Mouse (Mus musculus): Measurements from ENCODE around the gene Calu.
"Not testable (repeated sequence)": the region's sequence is repeated elsewhere in the genome, so short reads cannot be mapped to it uniquely, and the experiment has no call there.

Gene Calu

DNA sequence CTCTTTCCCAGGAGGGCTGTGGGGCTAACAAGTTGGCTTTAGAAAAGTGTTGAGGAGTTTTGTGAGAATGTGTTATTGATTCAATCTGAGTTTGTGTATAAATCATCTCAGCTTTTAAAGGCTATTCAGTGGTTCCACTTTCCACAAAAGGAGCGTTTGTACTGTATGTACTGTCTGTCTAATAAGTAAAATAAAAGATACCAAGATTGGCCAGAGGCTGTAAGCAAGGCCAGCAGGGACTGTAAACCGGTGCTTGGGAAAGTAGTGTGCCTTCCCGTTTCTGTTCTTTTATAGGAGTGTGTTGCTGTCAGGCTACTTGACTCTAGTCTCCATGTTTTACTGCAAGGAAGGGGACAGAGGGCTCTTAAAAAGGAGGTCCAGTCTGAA, 15.3 kb downstream of the Calu start:
- no peak for DNase-seq

DNA sequence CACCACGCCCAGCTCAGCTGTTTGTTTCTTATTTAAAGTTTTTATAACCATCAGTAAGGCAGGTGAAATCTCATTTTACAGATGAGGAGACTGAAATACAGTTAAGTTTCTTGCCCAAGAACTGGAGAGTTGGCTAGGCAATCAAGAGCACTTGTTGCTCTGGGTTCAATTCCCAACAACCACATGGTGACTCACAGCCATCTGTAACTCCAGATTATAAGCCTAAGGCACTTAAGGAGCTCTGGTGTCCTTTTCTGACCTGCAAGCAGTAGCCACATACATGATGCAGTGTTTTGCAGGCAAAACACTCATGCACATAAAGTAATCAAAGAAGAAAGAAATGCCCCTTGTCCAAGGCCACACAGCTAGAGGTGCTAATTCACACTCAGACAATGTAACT, 17.4 kb downstream of the Calu start:
- DNase-seq: no peak

DNA sequence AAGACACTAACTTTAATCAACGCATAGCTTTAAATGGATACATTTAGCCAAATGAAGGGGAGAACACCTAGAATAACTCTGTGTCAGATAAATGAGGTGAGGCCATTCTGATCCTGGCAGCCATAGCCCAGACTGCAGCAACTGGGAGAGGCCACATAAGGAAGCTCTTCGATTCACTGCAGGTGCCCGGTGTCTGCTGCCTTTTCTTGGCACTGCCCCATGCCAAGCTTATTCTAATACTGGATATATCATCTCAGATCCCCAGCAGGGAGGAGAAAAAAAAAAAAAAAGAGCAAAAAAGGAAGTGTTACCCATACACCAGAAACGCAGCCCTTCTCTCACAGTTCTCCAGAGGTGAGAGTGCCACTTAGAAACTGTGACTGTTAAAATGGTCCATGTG, 29.5 kb downstream of the Calu start:
- DNase-seq: no peak

DNA sequence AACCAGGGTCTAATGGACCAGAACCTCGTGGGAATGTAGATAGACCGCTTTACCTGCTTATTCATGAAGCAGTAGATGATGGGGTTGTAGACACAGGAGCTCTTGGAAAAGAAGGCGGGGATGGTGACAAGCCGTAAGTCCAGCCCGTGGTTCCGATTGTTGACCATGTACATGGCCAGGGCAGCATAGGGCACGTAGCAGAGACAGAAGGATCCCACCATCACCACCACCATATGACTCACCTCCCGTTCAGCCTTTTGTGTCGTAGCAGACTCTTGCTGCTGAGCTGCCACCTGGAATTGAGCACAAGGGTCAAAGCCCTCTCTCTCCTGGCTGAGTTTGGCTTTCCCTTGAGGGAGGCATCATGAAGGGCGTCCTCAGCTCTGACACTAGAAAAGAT, 30.8 kb downstream of the Calu start:
- DNase-seq: no peak

DNA sequence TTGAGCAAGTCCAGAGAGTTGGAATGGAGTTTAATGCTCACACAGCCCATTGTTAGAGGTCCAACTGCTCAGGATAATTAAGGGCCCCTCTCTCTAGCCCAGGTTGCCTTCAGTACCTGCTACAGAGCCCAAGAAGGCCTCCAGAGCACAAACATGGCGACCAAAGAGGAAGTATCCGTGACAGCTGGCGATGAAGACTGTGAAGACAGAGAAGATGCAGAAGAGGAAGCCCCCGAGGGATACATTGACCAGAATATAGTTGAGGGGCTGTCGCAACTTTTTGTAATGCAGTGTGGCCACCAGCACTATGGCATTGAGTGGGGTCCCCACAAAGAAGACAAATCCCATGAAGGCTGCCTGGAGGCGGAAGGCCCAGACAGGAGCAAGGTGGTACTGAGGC, 32.1 kb downstream of the Calu start:
- no peak for DNase-seq

DNA sequence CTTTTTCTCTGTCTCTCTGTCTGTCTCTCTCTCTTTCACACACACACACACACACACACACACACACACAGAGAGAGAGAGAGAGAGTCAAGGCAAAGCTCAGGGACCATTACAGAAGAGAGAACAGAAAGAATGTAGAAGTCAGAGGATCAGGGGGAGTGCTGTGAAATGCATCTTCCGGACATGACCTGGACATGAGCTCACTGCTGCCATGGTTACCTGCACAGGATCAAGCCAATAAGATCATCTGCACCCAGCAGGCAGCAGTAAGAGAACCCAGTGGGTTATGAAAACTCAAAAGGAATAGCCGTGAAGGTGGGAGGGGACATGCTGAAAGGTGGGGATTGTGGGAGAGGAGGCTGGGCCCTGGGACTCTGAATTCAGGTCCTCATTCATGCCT, 34.6 kb downstream of the Calu start:
- no peak for DNase-seq

DNA sequence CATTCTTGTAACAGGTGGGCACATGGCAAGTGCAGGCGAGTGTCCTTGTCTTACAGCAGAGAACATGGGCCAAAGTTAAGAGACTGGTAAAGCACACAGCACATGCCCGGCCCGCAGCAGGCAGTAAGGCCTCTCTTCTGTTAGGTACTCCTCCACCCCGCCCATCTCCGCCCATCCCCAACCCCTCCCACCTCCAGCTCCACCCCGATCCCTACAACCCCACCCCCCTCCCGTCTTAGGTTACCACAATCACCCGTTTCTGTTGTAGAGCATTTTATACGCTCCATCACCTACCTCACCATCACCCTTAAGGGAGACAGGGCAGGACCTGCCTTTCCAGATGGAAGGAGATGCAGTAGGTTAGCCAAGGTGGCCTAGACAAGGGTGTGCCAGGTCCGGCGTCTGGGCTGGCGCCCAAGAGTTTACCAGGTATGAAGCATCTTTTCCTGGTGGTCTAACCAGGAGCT, 40.2 kb downstream of the Calu start, which contains the start of gene Opn1sw:
TSS of gene Opn1sw (minus strand) at position 417 of the 467 bp plus-strand sequence.
- DNase-seq: no peak

DNA sequence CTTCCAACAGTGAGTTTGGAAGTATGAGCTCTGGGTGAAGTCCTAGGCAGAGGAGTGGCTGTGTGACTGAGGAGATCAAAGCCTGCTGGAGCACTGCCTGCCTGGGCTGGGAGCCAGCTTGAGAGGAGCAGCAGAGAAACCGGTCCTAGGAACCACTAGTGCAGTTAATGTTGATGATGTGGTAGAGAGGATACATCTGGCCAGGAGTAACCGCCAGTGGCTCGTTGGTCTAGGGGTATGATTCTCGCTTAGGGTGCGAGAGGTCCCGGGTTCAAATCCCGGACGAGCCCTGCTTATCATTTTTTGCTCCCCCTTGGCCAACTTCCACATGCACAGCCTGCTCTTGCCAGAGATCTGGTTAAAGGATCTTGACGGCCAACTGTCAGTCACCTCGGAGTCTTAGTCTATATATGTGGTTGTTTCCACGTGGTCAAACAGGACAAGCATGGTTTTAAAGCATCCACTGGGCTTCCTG, 40.8 kb downstream of the Calu start:
- peak; percentile 81 for DNase-seq

DNA sequence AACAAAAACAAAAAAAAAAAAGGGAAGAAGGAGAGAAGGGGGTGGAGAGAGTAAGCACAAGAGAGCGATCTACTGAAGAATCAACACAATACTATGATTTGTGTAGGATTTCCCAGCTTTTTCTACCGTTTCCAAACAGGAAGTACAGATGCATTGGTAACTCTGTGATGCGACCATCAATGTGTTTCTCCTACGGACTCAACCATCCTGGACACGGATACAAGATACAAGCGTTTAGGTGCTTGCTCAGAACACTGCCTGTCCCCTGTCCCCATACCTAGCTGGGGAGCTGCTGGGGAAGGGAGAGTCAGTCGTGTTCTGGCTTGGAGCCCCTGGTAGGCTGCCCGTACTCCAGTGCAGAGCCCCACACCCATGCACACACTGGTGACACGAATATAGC, 41.6 kb downstream of the Calu start:
- no peak for DNase-seq

DNA sequence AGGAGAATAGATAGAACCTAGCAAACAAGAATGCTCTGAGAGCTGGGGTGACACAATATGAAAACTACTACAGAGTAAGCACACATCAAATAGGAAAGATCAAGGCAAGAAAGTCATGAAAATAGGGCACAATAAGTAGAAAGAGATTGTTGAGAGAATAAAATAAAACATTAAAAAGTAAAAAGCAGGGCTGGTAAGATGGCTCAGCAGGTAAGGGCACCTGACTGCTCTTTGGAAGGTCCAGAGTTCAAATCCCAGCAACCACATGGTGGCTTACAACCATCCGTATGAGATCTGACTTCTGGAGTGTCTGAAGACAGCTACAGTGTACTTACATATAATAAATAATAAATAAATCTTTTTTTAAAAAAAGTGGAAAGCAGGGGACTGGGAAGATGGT, 42.6 kb downstream of the Calu start:
- not testable (repeated sequence) for DNase-seq

DNA sequence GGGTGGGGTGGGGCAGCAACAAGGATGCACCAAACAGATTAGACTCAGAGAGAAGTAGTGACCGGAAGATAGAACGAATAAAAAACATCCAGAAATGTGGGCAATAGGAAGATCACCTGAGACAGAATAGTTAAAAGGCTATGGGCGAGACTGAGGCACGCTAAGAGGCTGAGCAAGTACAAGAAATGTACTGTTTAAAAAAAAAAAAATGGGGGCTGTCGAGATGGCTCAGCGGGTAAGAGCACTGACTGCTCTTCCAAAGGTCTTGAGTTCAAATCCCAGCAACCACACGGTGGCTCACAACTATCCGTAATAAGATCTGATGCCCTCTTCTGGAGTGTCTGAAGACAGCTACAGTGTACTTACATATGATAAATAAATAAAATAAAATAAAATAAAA, 43.4 kb downstream of the Calu start:
- DNase-seq: not testable (repeated sequence)

DNA sequence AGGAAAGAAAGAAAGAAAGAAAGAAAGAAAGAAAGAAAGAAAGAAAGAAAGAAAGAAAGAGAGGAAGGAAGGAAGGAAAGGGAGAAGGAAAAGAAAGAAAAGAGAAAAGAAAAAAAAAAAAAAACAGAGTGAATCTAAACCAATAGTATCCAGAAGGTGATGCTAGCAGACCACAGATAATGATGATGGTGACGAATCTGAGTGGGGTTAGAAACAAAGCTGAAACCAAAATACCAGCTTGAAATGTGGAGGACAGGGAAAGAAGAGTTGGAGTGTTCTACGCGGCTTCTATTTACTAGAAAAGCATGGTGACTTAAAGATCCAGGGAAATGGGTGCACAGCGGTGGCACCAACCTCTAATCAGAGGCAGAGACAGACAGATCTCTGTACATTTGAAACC, 43.9 kb downstream of the Calu start:
- DNase-seq: no peak

DNA sequence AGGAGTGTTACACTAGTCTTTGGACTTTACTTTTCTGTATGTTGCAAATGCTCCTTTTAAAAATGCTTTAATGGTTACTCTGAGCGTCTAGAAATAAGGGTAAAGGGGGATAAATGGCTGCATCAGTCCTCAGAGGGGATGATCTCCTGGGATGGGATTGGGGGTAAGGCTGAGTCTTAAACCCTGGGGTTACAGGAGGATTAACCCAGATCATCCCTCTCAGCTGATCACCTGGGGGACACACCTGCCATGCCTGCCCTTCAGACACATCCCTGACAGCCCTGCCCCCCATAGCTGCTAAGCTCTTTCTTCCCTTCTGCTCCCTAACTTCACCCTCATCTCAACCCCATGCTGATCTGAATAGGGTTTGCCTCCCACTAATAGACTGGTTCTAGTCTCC, 46.4 kb downstream of the Calu start:
- DNase-seq: no peak

DNA sequence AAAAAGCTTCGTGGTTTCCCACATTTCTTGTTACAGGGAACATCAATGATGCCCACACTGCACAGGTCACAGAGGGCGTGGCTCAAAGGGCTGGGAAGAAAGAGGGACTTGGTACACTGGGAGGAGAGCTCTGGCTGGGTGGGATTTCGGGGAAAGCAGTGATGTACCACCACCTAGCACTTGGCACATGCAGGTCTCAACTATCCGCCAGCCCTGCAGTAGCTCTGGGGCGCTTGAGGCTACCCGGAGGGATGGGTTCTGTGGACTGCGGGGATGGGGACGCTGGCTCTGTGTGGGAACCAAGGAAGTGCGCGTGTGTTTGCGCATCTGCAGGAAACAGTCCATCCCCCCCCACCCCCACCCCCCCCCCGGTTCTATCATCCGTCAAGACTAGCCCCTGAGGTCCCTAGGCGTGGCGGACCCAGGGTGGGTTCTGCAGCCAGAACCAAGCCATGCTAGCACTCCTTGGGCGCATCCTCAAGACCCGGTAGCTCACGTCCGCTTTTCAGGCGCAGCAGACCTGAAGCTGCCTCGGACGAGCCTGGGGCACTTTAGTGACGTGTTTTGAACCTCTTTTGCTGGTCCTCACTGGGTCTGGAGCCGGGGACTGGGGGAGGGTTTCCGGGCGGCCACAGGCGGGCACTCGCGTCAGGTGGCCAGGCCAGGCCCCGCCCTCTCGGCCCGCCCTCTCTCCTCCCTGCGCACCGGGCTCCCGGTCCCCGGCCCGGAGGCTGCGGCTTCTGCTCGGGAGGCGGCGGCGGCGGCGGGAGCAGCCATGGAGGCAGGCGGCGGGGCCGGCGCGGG, 48.2 kb downstream of the Calu start, which contains the start of gene Ccdc136:
TSS of gene Ccdc136 (plus strand) at position 400 of the 804 bp plus-strand sequence.
- peak; percentile 89 for DNase-seq

DNA sequence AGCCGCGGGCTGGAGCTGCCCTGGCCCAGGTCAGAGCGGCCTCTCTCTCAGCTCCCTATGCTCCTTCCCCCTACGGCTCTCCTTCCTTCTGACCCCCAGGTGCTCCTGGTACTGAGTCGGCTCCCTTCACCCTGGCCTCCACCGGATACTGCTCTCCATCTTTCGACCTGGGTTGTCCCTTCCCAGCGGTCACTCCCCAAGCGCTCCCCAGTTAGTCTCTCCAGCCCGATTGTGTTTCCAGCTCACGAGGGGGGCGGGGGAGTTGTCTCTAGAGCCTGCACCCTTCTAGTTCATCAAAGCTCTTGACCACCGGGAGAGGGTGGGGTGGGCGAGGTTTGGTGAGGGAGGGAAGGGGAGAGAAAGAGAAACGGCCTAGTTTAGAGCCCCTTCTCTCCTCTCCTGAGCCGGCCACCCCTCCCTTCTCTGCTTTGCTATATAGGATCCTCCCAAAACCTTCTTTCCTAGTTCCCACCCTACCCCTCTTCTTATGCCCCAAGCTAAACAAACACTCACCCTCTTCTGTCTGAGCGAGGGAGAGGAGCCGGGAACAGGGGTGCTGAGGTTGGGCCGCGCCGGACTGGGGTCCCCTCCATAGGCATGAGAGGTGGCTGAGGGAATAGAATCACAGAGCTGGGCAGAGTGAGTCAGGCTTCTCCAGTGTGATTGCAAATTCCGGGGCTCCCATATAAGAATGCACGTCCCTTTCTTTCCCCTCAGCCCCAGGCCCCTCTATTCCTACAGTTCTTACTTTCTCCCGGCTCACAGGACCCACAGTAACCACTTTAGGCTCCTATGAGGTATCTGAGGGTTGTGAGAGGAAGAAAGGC, 49.1 kb downstream of the Calu start:
- DNase-seq: peak; percentile 41

DNA sequence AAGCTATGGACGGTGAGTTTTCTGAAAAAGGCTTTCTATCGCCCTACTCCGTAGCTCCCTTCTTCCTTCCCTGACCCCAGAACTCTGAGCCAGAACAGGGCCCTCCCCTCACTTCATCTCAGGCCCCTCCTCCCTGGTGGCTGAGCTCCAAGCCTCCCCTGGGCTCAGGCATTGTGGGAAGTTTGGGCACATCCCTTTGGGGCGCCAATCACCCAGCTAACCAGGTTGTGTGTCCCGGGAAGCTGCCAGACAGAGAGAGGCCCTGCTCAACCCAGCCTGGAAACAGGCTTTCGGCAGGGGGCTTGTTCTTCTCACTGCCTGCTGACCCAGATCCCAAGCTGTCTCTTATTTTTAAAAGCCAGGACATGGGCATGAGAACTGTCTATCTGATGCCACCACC, 49.7 kb downstream of the Calu start:
- peak; percentile 60 for DNase-seq

DNA sequence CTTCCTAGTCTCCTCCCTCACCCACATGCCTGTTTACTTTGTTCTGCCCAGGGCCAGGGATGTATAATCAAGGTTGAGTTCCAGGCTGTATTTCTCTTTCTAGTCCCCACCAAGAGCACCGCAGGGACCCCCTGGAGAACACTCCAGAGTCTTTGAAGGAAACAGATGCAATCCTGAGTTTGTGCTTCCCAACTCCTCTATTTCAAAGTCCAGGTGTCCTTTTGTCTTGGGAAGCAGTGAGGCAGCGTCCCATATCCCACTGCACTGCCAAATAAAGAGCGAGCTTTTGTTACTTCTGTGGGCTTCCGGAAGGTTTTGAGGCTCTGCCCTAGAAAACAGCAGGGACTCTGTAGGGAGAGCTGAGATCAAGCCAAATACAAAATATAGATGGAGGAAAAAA, 52.0 kb downstream of the Calu start:
- no peak for DNase-seq

DNA sequence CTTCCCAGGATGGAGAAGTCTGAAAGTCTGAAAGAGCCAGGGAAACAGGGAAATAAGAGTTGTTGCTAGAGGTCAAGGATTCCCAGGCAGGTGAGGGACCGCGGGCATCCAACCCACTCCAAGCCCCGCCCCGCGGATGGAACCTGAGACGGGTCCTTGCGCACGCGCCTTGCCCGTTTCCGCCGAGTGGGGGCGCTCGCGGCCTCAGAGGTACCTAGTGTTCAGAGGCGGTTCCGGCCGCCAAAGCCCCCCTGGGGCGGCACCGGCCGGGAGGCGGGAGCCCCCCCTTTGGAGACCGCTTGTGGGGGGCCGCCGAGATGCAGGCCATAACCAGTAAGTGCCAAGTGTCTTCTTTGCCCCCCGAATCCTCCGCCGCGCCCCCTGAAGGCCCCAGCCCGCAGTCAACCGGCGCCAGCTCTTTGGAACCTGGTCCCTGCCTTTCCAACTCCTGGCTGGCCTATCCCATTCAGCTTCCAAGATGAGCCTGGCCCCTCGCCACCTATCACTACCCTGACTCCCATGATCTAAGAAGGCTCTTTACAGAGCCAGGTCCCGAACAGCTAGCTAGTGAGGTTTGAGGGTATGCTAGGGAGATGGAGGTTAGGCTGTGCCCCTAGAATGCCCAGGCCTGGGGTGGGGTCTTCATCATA, 54.9 kb downstream of the Calu start:
- no peak for DNase-seq

DNA sequence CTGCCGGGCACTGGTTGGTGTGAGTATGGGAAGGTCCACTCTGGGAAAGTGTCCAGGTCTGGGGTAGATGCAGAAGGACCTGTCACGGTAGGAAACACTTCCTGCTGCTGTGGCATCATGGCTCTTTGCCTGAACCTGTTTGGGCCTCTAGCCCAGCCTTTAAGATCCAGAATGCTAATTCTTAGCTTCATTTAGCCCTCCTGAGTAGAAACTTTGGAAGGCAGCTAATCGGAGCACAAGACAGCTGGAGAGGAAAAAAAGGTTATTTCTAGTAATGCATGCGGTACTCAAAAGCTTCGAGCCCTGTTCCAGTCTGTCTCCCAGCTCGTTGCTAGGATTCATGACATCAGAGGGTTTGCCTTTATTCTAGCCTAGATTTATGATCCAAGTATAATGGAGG, 58.5 kb downstream of the Calu start:
- no peak for DNase-seq

DNA sequence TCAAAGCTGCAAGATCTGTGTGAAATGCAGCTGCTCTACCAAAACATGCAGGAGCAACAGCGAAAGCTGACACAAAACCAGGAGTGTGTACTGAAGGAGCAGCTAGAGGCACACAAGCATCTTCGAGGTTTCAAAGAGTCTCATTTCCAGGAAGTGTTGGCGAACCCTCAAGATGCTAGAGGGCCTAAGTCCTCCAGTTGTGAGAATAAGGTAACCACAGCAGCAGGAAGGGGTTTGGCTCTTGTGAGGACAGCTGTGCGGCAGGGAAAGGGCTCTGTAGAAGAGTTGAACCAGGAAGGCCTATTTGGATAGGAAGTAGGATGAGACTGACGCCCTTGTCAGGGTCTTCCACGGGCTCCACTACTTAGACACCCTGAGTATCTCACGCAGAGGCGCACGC, 67.6 kb downstream of the Calu start:
- no peak for DNase-seq

DNA sequence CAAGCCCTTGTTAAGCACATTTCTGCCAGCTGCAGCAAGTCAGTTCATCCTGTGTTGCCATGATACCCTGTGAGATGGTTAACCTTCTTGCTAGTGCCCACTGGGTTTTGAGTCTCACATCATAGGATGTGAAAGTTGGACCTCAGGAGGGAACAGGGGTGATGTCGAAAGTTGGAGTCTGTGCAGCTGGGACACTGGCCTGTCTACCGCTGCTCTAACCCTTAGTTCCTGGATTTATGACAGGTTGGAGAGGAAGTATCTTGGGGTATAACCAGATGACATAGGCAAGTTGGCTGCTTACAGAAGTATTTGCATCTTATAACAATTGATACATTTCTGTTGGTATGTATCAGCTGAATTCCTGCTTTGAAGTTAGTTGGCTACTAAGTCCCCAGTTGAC, 72.7 kb downstream of the Calu start:
- DNase-seq: no peak

DNA sequence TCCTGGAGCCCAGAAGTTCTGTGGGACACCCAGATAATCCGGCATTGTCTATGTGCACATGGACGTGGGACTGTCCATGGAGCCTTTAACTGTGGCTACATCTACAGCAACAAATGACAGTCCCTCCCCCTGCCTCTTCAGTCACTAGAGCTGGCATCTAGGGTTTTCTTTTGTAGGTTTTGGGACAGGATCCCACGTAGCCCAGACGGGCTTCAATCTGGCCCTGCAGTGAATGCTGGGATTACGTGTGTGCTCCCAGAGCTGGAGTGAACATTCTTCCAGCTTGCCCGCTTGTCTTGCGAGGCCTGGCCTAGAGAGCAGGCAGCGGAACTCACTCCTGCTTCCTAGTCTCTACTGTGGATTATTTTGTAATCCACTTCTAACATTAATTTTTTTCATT, 77.2 kb downstream of the Calu start:
- no peak for DNase-seq

DNA sequence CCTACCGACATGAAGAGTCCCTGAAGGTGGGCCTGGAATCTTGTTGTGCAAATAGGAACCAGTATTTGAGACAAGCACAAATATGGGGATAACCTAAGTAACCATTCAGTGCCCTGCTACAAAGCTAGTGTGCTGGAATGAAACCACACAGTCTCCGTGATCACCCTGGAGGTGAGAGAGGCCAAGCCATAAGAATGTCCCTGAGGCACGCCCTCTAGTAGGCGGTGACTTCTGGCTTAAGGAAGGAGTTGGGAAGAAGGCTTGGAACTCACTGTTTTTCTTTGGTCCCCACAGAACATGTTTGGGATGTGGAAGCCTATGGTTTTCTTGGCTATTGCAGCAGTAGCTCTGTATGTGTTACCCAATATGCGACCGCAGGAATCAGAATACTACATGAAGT, 78.5 kb downstream of the Calu start:
- DNase-seq: no peak
